Mouse (Mus musculus) layer of hippocampus, adult 8-10 months (tissue): ENCODE measurements around the gene Itpr3. TPM values are rescaled to one million over a fixed set of nuclear protein-coding genes. Genes with fewer than 3 reads are reported as not detected.

Experiments used
- DNase-seq, 2 experiments: peaks; one replicate each; pipeline ENCODE4 v3.0.0; 2022; ENCODE audit warnings: low spot score in 2 of 2
- total RNA-seq, 4 experiments: library from RNA; stranded (reverse); gene quantifications; 2 replicates each; pipeline ENCODE4 v1.2.4; 2022

Itpr3 gene
- 1 to 10 TPM; 3.0 to 4.8 (median 3.7) TPM for total RNA-seq

GRCm38 (mm10) chr17:27056812-27057516 is at the start of gene Itpr3:
Gene Itpr3 (plus strand): TSS chr17:27057304.
- DNase-seq, result no peak

- no peak for DNase-seq
These were observed 48.8 kb upstream of the Itpr3 start for GRCm38 (mm10) chr17:27008277-27008676.

GRCm38 (mm10) chr17:27011167-27011566 is 45.9 kb upstream of the Itpr3 start:
- no peak for DNase-seq

GRCm38 (mm10) chr17:27011998-27012672 is 45.0 kb upstream of the Itpr3 start:
- no peak for DNase-seq

- DNase-seq, result no peak
These were observed 44.2 kb upstream of the Itpr3 start for GRCm38 (mm10) chr17:27012909-27013308.

- DNase-seq, result peak; percentile 81 to 82
These were observed 39.3 kb upstream of the Itpr3 start for GRCm38 (mm10) chr17:27017564-27018499.

GRCm38 (mm10) chr17:27018555-27019196 is 38.4 kb upstream of the Itpr3 start:
- peak in 1 of 2 experiments; percentile 32 for DNase-seq

- DNase-seq, result no peak
These were observed 36.0 kb upstream of the Itpr3 start for GRCm38 (mm10) chr17:27021076-27021475.

GRCm38 (mm10) chr17:27021736-27022135 is 35.4 kb upstream of the Itpr3 start:
- DNase-seq, result no peak

- no peak for DNase-seq
These were observed 33.8 kb upstream of the Itpr3 start for GRCm38 (mm10) chr17:27023342-27023741.

- no peak for DNase-seq
These were observed 31.7 kb upstream of the Itpr3 start for GRCm38 (mm10) chr17:27025326-27025902.

- DNase-seq, result no peak
These were observed 31.2 kb upstream of the Itpr3 start for GRCm38 (mm10) chr17:27025951-27026350.

GRCm38 (mm10) chr17:27027460-27028283 is 29.4 kb upstream of the Itpr3 start:
- no peak for DNase-seq

GRCm38 (mm10) chr17:27028284-27028795 is 28.8 kb upstream of the Itpr3 start:
- peak; percentile 84 to 89 for DNase-seq

- DNase-seq, result no peak
These were observed 28.2 kb upstream of the Itpr3 start, which contains the start of gene Bak1 for GRCm38 (mm10) chr17:27028909-27029308. Gene Bak1 (minus strand): TSS chr17:27029009.

GRCm38 (mm10) chr17:27029431-27029830 is 27.7 kb upstream of the Itpr3 start:
- DNase-seq, result no peak

- DNase-seq, result no peak
These were observed 26.2 kb upstream of the Itpr3 start for GRCm38 (mm10) chr17:27030896-27031295.

- DNase-seq, result no peak
These were observed 24.8 kb upstream of the Itpr3 start for GRCm38 (mm10) chr17:27032328-27032727.

- peak; percentile 57 to 83 for DNase-seq
These were observed 24.2 kb upstream of the Itpr3 start for GRCm38 (mm10) chr17:27032869-27033268.

GRCm38 (mm10) chr17:27036465-27036864 is 20.6 kb upstream of the Itpr3 start:
- DNase-seq, result no peak
